Mouse (Mus musculus): ENCODE results near the gene Scp2.

The Scp2 gene

DNA sequence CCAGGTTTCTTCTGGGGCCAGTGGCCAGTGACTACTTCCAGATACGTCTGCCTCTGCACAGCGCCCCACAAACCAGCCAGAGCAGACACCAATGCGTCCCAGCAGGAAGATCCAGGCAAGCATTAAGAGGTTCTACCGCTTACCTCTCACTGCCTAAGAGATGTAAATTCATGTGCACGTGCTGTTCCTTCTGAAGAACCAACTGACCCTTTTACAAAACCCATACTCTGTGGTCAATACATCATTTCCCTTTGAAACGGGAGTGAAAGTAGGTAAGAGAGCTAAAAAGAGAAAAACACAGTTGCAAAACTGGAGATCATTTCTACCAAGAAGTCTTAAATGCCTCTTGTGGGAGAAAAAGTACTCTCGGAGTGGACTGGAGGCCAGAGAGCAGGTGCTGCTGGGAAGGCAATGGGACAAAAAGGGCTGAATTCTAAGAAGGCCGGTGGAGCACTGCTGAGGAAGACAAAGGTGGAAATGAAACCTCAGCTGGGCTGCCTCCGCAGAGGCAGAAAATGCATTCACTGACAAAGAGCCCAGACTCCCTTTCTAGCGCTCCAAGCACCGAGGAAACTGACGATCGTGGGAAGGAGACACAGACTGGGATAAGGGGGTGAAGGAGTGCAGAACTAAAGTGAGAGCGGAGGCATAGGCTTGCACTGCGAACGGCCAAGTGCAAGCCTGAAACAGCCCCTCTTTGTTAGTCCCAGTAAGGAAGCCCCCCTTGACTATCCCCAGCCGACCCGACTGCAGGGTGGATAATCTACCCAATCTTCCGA, 85.0 kb downstream of the Scp2 start:
- in situ Hi-C loops (cut with MboI) = no loop called here

DNA sequence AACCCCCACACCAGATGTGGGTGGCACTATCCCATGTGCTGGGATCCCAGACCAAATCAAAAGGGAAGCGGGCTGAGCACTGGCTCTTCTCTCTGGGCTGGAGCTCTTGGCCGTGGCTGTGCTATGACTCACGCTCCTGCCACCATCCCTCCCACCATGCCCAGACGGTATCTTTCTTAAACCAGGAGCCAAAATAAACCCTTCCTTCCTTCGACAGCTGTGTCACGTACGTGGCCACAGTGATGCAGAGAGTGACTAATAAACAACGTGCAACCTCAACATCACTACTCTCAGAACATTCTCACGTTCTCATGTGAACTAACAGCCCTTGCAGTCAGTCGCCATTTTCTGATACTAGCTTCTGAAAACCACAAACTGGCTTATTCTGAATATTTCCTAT, 86.6 kb downstream of the Scp2 start:
- in situ Hi-C loops (cut with MboI) = no loop called here

DNA sequence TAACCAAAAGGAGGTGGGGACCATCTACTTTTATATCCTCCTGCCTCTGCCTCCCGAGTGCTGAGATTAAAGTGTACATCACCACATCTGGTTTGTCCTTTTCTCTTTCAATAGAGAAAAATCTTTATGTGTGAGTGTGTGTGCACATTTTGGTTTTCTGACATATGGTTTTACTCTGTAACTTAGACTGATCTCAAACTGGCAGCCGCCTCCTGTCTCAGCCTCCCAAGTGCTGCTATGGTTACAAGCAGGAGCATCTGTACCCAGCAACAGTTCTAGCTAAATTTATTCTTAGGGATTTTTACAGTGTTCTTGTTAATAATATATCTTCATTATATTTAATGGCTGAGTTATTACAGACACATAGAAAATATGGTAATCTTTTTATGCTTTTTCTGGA, 87.6 kb downstream of the Scp2 start:
- in situ Hi-C loops (cut with MboI) = no loop called here

DNA sequence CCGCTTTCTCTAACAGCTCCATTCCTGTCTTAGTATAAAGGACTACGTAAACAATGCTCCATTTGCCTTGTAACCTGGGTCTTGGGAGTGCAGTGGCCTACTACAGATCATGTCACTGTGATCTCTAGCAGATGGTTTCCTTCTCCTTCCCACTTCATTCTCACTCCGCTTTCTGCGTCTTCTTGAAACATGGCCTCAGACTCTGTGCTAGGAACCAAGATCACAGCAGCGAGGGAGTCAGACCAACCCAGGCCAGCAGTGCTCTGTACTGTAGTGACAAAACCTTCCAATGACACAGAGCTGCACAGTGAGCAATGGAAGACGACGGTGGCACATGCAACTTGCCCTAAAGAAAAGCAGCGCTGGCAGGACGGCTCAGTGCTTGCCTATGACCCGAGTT, 88.9 kb downstream of the Scp2 start:
- in situ Hi-C loops (cut with MboI) = no loop called here

DNA sequence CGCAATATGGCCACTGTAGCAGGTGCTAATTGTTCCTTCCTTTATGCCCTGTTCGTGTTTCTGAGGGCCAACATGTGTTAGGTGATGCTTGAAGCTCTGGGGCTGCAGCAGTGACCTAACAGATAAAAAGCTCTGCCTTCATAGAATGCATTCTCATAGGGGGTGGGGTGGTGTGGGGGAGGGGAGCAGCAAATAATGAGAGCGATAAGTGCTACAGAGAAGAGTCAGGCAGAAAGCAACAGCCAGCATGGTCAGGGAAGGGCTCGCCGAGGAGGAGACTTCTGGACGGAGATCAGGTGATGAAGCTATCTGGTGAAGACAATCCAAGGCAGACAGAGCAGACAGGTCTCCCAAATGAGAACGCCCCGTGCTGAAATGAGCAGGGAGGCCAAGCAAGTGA, 92.1 kb downstream of the Scp2 start:
- in situ Hi-C loops (cut with MboI) = no loop called here

DNA sequence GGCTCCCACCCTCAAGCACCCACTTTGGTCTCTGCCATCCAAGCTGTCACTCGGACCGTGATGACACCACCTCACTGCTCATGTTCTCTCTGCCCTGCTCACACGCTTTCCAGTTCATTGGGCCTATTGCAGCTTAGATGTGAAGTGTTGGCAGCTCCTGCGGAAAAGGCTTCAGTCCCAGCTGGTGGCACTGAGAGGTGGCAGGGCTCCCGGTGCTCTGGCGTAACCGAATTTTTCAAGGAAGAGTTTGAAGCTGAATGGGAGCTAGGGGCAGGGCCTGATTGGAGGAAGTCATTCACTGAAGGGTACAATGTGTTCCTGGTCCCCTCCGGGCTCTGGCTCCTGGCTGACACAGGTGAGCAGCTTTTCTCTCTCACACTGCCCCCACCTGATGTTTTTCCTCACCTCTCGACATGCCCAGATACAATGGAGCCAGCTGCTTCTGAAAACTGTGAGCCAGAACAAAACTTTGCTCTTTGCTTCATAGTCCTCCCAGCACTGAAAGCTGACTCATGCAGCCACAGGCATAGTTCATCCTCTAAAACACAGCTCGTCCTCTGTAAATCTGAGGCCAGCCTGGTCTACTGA, 93.0 kb downstream of the Scp2 start:
- in situ Hi-C loops (cut with MboI) = no loop called here

DNA sequence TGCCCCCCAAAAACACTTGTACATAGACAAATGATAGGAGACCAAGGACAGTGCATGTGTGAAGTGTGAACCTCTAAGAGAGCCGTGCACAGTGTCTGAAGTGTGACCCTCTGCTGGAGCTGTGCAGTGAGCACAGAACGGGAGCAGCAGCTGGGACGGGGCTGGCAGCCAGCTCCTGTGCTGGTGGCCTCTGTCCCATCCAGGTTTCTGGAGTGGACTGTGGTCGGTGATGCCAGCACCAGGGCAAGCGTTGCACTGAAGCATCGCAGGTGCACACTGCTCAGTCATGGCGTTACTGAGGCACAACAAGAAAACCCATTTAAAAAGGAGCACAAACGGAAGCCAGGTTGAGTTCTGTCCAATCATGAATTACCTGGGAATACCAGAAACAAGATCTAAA, 98.7 kb downstream of the Scp2 start:
- in situ Hi-C loops (cut with MboI) = no loop called here

DNA sequence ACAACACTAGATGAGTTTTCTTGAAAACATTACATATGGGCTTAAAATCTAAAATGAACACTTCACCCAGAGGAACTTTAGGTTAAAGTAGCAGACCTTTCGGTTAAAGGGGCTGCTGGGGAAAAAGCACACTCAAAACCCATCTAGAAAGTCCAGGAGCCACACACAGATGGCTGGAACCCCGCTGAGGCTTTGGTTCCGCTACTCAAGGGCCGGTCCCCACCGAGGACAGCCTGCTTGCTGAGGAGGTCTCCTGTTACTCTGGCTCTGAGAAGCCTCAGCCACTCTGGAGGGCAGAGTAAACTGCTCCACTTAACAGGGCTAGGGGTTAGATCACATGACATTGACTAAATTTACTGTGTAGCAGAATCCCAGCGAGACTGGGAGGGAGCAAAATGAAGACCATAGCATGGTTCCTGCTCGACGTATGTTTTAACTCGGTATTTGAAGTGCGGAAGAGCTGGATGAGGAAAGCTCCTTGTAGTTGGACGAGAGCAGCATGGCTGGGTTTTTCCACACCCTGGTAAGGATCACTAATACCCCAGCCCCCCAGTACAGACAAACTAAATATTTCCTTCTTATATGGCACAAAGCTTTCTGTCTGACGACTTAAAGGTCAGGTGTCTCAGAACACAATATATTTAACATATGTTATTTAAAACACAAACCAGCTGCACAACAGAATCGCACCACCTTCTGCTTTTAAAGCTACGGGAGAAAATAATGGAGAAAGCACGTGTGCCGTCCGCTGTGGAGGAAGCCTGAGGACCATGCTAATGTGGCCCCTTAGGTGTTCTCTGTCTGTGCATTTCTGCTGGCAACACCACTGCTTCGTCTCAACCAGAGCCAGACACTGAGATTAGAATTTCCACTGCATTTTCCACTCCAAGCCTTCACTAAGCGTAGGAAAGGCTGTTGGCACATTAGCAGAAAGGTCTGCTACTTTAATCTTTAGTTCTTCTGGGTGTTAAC, 99.4 kb downstream of the Scp2 start:
- in situ Hi-C loops (cut with MboI) = no loop called here

DNA sequence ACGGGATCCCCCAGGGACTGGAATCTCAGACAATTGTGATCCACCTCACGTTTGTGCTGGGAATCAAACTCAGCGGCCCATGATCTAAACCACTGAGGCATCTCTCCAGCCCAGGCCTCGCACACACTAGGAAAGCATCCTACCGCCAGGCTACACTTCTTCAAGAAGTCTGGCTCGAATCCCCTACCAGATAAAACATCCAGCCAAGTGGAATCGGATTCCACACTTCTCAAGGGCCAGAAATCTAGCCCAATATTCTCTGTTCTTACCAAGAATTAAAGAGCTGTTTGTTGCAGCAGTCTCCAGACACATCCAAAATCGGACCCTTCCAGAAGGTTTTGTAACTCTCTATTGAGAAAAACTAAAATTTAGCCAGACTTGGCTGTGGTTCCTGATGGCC, 107.8 kb downstream of the Scp2 start:
- in situ Hi-C loops (cut with MboI) = no loop called here

DNA sequence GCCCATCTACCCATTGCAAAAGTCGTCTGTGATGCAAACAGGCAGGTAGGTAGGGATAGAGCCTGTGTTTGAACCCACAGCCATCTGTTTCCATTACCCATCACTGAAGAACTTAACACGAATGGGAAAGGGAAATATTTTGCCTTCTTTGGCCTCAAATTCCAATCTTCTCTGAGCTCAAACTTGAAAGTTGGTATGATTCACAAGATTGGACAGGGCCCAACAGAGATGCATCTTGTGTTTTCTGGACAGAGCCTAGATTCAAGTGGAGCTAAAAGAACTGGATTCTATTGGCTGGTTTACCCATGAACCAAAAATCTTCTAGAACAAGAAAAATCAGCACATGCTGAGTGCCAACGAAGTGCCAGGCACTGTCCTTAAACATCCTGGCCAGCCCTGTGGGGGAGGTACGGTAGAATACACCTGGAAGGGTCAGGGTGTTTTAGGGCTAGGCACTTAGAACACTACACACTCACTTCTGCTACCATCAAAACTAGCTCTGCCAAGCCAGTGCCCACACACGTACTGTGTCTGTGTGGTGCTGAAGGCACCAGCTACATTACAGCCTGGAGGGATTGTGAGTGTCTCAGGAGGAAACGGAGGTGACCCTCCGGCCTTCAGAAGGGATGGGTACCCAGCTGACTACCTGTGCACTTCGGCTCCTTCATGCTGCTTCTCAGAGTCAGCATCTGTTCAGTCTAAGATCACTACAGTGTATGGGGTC, 111.6 kb downstream of the Scp2 start:
- in situ Hi-C loops (cut with MboI) = no loop called here

DNA sequence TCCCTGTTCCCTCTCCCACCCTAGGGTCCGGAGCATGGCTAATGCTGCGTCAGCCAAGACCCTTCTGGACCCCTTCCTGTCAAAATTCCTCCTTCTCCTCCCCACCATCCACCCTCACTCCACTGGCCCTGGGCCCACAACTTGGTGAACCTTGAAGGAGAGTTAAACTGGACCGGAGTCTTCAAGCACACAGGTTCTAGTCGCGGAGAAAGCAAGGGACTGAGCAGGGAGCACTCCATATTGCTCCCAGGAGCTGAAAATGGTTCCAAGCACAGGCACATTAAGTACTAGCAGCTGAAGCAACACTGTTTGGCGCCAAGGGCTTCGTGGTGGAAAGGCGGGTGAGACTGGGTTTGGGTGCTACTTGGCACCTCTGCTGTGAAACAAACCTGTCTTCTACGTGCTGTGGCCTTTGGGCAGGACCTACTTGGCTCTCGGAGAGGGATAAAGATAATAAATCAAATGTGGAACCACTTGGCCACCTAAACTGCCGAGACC, 112.4 kb downstream of the Scp2 start:
- in situ Hi-C loops (cut with MboI) = no loop called here

DNA sequence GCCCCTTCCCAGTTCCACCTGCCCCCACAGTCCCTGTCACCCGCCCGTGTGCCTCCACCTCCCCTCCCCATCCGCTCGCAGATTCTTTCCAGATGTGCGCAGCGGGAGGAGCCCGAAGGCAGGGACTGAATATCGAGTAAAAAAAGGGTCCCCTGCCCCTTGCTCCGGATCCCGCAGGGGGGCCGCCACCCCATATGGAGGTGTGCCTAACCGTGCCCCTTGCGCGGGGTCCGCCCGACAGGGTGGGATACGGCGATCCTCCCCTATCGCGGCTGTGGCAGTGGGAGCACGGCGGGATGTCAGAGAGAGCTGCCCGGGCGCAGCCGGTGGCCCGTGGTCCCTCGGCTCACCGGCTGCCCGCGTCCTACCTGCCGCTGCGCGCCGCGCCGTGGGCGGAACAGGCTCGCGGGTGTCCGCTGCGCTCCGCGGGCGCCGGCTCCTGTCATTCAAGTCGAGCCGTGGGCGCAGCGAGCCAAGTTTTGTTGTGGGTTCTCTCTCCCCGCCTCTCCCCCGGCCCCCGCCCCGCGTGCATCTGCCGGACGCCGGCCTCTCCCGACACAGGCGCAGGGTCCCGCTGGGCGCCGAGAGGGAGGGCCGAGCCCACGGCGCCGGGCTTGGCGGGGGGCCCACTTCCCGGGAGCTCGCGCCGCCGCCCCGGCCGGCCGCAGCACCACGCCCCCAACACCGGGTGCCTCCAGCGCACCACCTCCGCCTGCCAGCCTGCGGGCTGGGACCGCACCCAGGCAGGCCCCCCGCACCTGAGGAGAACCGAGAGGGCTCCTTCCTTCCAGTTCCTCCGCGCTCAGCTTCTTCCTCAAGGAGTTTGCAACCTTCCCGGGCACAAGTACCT, 113.1 kb downstream of the Scp2 start:
- in situ Hi-C loops (cut with MboI) = no loop called here

DNA sequence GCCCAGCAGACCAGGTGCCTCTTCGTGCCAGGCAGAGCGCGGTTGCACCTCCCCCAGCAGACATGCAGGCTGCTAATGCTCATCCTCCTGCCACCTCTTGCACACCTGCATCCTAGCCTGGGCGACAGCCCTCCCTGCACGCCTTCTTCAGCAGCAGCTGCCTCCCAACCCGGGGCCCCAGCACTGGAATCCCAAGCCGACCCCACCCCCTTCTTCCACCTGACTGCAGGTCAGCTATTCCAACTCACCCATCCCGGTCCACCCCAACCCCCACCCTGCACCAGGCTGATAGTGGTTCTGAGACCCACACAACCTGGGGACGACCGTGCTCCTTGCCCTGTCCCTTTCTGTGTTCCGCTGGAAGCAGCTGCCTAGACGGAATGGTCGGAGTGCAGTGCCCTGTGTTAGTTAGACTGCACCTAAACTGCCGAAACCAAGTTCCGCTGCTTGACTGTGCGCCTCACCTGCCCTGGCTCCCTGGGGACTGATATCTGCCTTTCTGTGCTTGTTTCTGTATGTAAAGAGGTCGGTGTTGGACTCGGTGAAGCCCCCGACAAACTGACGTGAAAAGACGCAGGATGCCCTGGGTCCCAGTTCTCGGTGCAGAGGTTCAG, 113.8 kb downstream of the Scp2 start:
- in situ Hi-C loops (cut with MboI) = no loop called here

DNA sequence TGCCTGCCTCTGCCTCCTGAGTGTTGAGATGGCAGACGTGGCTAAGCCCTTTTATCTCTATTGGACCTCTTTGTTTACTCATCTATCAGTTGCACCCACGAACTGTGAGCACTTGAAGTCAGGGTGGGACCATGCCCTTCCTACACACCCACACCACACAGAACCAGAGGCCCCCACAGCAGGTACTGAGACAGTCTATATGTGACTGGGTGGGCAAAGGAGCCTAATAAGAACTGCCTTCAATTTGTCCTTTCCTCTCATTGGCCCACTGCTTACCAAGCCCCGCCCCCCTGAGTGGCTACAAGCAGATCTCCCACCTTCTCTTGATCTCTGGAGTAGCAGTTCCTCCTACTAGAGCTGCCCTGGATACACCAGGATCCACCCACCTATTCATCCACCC, 118.6 kb downstream of the Scp2 start:
- in situ Hi-C loops (cut with MboI) = no loop called here

DNA sequence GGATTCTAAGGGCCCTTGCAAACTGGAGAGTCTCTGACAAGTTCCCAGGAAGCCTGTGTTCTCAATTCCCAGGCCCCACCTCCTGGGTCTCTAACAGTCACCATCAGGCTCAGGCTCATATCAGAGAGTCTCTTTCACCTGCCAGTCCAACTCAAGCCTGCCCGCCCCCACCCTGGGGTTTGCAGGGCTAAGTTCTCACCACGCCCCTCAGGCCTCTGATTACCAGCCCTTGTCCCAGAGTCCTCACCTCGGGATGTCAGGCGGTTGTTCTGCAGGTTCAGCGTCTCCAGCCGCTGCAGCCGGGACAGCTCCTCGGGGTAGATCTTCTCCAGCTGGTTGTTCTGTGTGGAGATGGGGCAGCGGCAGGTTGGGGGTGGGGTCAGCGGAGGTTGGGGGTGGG, 119.5 kb downstream of the Scp2 start:
- in situ Hi-C loops (cut with MboI) = no loop called here

DNA sequence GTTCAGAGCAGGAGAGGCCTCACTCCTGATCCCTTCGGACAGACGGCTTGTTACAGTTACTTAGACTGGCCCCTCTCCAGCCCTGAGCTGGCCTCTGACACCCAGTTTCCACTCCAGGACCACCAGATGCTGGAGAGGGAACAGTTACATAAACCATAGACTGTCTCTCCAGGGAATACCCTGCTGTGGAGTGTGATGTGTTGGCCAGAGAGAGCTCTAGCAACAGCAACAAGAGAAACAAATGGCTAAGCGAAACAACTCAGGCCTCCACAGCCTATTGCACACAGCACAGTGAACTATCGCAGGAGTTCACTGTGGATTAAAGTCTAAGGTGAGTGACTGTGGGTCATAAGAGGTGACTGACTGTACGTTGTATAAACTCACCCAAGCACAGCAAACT, 120.2 kb downstream of the Scp2 start:
- in situ Hi-C loops (cut with MboI) = no loop called here

DNA sequence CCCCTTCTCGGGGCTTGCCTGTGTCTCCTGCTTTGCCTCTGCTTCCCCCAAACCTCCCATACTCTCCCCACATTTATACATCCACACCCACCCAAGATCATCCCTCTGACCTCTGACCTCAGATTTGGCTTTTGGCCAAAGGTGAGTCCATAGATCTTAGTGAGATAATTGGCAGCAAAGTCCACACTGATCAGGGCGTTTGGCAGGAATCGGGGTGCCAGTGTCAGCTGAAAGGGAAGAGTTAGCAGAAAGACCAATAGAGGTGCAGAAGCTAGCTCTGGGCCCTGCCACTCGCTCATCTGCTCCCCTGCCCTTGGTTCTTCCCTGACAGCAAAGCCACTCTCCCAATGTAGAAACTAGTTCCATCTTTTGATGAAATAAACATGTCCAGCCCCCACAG, 121.6 kb downstream of the Scp2 start:
- in situ Hi-C loops (cut with MboI) = no loop called here

DNA sequence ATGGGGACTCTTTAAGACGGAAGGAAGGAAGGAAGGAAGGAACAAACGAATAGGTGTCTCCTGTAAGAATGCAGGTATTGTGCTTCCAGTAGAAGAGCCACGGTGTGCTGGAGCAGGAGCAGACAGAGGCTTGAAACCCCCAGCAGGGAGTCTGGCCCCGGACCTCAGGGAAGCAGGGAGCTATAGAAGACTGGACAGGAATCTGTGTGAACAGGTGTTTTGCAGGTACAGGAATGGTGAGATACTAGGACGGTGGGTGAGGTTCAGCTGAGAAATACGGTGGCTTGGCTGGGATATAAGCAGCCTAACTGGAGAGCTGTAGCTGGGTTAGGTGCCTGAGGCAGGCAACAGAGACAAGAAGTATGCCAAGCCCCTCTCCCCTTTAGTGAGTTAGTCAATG, 124.6 kb downstream of the Scp2 start:
- in situ Hi-C loops (cut with MboI) = no loop called here

DNA sequence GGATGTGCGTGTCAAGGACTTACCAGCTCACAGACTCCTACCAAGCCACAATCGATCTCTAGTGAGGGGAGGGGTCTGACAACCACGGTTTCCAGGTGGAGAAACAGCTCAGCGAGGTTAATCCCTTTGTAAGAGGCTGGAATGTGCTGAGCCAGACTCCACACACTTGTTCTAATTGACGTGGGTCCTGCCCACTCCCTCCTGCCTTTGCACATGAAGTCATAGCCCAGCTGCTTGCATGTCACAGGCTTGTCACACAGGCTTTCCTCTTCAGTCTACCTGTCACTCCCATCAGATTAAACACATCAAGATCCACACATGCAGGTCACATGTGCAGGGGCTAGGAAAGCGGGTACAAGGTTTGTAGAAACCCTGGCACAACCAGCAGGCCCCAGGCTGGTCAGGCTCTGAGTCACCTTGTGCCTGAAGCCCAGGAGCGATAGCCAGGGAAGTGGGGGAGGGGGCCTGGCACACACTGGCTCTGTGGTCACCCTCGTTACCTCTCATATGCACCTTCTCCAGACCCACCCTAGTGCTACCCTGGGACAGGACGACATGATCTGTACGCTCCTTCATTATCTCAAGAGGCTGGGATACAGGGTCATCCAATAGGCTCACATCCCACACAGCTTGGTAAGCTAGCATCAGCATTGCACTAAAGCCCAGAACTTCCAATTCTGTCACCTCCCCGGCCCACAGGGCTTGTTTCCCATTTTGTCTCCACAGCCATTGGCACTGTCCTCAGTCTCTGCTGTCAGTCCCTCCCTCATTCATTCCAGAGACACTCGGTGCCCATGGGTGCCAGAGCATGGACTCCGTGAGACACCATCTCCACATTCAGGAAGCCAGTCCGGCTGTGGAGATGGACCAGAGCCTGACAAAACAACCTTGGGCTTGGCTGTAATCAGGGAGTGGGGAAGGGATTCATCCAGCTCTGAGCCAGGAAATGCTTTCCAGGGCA, 125.6 kb downstream of the Scp2 start:
- in situ Hi-C loops (cut with MboI) = no loop called here

Measured in mature B cell (primary cell).